Mouse (Mus musculus) left cerebral cortex, adult 2 months (tissue): ENCODE results near the gene Slc12a8. TPM values are rescaled to one million over a fixed set of nuclear protein-coding genes. Genes with fewer than 3 reads are reported as not detected.

Experiments used
- DNase-seq, 2 experiments: peaks; one replicate each; pipeline ENCODE4 v3.0.0; 2021 to 2022; ENCODE audit warnings: low spot score in 2 of 2, mixed read lengths in 1 of 2; ENCODE audit errors: extremely low spot score in 1 of 2
- H3K27ac ChIP-seq: fragments of 200-600 bp; 2 replicates; pipeline ENCODE4 v1.8.1; 2022
- H3K4me3 ChIP-seq: fragments of 200-600 bp; 2 replicates; pipeline ENCODE4 v1.8.1; 2022
- CTCF ChIP-seq: fragments of 200-600 bp; IDR thresholded peaks from 2 replicates; pipeline ENCODE4 v1.8.1; 2022; ENCODE audit warnings: antibody characterized with exemption, mild to moderate bottlenecking, moderate library complexity
- intact Hi-C: fragments of 180-260 bp; cut with DNase I; formaldehyde crosslinking; loops from one replicate; pipeline ENCODE4 v1.15.1; 2025
- total RNA-seq, 2 experiments: library from RNA; stranded (reverse); gene quantifications; 2 replicates each; pipeline ENCODE4 v1.2.3; 2021

Gene Slc12a8
- total RNA-seq, 2 experiments from 2014 or later: 0.86 to 0.96 TPM

GRCm38 (mm10) chr16:33605647-33606596 is 88.8 kb downstream of the Slc12a8 start:
- Histone ChIP-seq H3K4me3 (no peak overlapping the region), H3K27ac (no peak overlapping the region)
- TF ChIP-seq CTCF: no peak
- no peak for DNase-seq
- intact Hi-C loops: no loop called here

GRCm38 (mm10) chr16:33606691-33607532 is 89.8 kb downstream of the Slc12a8 start:
- H3K27ac ChIP-seq: no peak overlapping the region

GRCm38 (mm10) chr16:33609554-33609953 is 92.4 kb downstream of the Slc12a8 start:
- no peak for DNase-seq
- Histone ChIP-seq H3K4me3 (no peak overlapping the region), H3K27ac (no peak overlapping the region)
- intact Hi-C loops: no loop called here
- TF ChIP-seq CTCF: no peak

More at GRCm38 (mm10) chr16:33606691-33607532, 89.8 kb downstream of the Slc12a8 start:
- DNase-seq: no peak
- H3K4me3 ChIP-seq: no peak overlapping the region
- TF ChIP-seq CTCF: no peak
- intact Hi-C loops: no loop called here

- no peak overlapping the region for H3K4me3 ChIP-seq
- no peak for TF ChIP-seq CTCF
- intact Hi-C loops: no loop called here
- H3K27ac ChIP-seq: no peak overlapping the region
- DNase-seq: no peak
Measured at GRCm38 (mm10) chr16:33610466-33610865, 93.3 kb downstream of the Slc12a8 start.

- DNase-seq: no peak
- H3K27ac ChIP-seq: no peak overlapping the region
- no peak overlapping the region for H3K4me3 ChIP-seq
- no peak for TF ChIP-seq CTCF
- intact Hi-C loops: no loop called here
Measured at GRCm38 (mm10) chr16:33611291-33611690, 94.2 kb downstream of the Slc12a8 start.

- DNase-seq: no peak
- no peak overlapping the region for H3K4me3 ChIP-seq
- no peak for TF ChIP-seq CTCF
- intact Hi-C loops: no loop called here
- no peak overlapping the region for H3K27ac ChIP-seq
Measured at GRCm38 (mm10) chr16:33612056-33612770, 95.1 kb downstream of the Slc12a8 start.

GRCm38 (mm10) chr16:33615986-33616385 is 98.9 kb downstream of the Slc12a8 start:
- intact Hi-C loops: no loop called here

GRCm38 (mm10) chr16:33621836-33622235 is 104.7 kb downstream of the Slc12a8 start:
- no peak for TF ChIP-seq CTCF
- no peak overlapping the region for H3K4me3 ChIP-seq
- intact Hi-C loops: no loop called here
- no peak for DNase-seq
- H3K27ac ChIP-seq: no peak overlapping the region

More at GRCm38 (mm10) chr16:33615986-33616385, 98.9 kb downstream of the Slc12a8 start:
- H3K27ac ChIP-seq: no peak overlapping the region
- no peak overlapping the region for H3K4me3 ChIP-seq
- DNase-seq: no peak
- no peak for TF ChIP-seq CTCF

- TF ChIP-seq CTCF: no peak
- no peak for DNase-seq
- intact Hi-C loops: no loop called here
- no peak overlapping the region for H3K27ac ChIP-seq
- no peak overlapping the region for H3K4me3 ChIP-seq
Measured at GRCm38 (mm10) chr16:33624586-33624985, 107.5 kb downstream of the Slc12a8 start.

- intact Hi-C loops: no loop called here
- no peak for DNase-seq
- Histone ChIP-seq H3K27ac (no peak overlapping the region), H3K4me3 (no peak overlapping the region)
- TF ChIP-seq CTCF: no peak
Measured at GRCm38 (mm10) chr16:33629539-33629938, 112.4 kb downstream of the Slc12a8 start.

GRCm38 (mm10) chr16:33635836-33636595 is 118.9 kb downstream of the Slc12a8 start:
- no peak overlapping the region for H3K4me3 ChIP-seq
- intact Hi-C loops: no loop called here

More at GRCm38 (mm10) chr16:33635836-33636595, 118.9 kb downstream of the Slc12a8 start:
- H3K27ac ChIP-seq: peak overlapping the region; percentile 77
- peak in 1 of 2 experiments; percentile 25 for DNase-seq
- TF ChIP-seq CTCF: no peak
